Mouse (Mus musculus): Measurements from ENCODE around the gene Myh7. TPM values are rescaled to one million over a fixed set of nuclear protein-coding genes. Genes with fewer than 3 reads are reported as not detected.

The Myh7 gene
- polyA plus RNA-seq, 1 experiment from 2014 or later: 6.5 TPM

GRCm38 (mm10) chr14:55015767-55016111 lies 21.3 kb upstream of the Myh7 start:
- Histone ChIP-seq H3K36me3 (peaks cover 11% of the 10 kb centered on the region), H3K27me3 (no peaks in the 10 kb centered on the region), H3K4me1 (peaks cover 19% of the 10 kb centered on the region), H3K4me3 (peak overlapping the region; percentile 82), H3K27ac (replicated peaks) (peak overlapping the region; percentile 72), H3K9me3 (no peaks in the 10 kb centered on the region), H3K4me2 (replicated peaks) (peak overlapping the region; percentile 88), H3K9ac (replicated peaks) (peak overlapping the region; percentile 74)
- no peak for ATAC-seq (replicated peaks)
- whole genome bisulfite sequencing: 0% methylated on average over 17 of the region's 17 CpGs

- peak within 1 kb of the TSS; percentile 94 for H3K27ac ChIP-seq (replicated peaks)
- H3K9me3 ChIP-seq: no peaks in the 10 kb centered on the region
- H3K4me2 ChIP-seq (replicated peaks): peak within 1 kb of the TSS; percentile 88
- ATAC-seq (replicated peaks): peak; percentile 98
- H3K4me1 ChIP-seq: peaks cover 19% of the 10 kb centered on the region
- under 1% methylated on average over 36 of the region's 36 CpGs for WGBS
- peak within 1 kb of the TSS; percentile 82 for H3K4me3 ChIP-seq
- H3K36me3 ChIP-seq: peaks cover 7% of the 10 kb centered on the region; the same call in 1 of the 2 replicates
- H3K27me3 ChIP-seq: no peaks in the 10 kb centered on the region
- peak within 1 kb of the TSS; percentile 74 for H3K9ac ChIP-seq (replicated peaks)
Measured at GRCm38 (mm10) chr14:55014991-55015766, 20.8 kb upstream of the Myh7 start, which contains the start of gene Ngdn. TSS of gene Ngdn (plus strand) at chr14:55015454.

- Histone ChIP-seq H3K4me1 (peaks cover 19% of the 10 kb centered on the region), H3K27ac (replicated peaks) (peak overlapping the region; percentile 94), H3K27me3 (no peaks in the 10 kb centered on the region), H3K36me3 (peaks cover 6% of the 10 kb centered on the region; the same call in 1 of the 2 replicates), H3K4me2 (replicated peaks) (peak overlapping the region; percentile 64), H3K9me3 (no peaks in the 10 kb centered on the region), H3K4me3 (peak overlapping the region; percentile 82), H3K9ac (replicated peaks) (peak overlapping the region; percentile 70)
- ATAC-seq (replicated peaks): peak; percentile 73
- WGBS: under 1% methylated on average over 27 of the region's 27 CpGs
Measured at GRCm38 (mm10) chr14:55014591-55014990, 20.2 kb upstream of the Myh7 start.

- H3K4me2 ChIP-seq (replicated peaks): no peak overlapping the region
- no peak overlapping the region for H3K4me3 ChIP-seq
- H3K4me1 ChIP-seq: peaks cover 8% of the 10 kb centered on the region
- no peak overlapping the region for H3K27ac ChIP-seq (replicated peaks)
- H3K9ac ChIP-seq (replicated peaks): no peak overlapping the region
- no peak for ATAC-seq (replicated peaks)
- H3K9me3 ChIP-seq: no peaks in the 10 kb centered on the region
- no peaks in the 10 kb centered on the region for H3K27me3 ChIP-seq
- H3K36me3 ChIP-seq: no peaks in the 10 kb centered on the region
- 53% methylated on average over 4 of the region's 4 CpGs for WGBS
Measured at GRCm38 (mm10) chr14:55011116-55011515, 16.7 kb upstream of the Myh7 start.

- no peak overlapping the region for H3K9ac ChIP-seq (replicated peaks)
- ATAC-seq (replicated peaks): no peak
- no peak overlapping the region for H3K4me2 ChIP-seq (replicated peaks)
- H3K9me3 ChIP-seq: no peaks in the 10 kb centered on the region
- no peak overlapping the region for H3K27ac ChIP-seq (replicated peaks)
- no peaks in the 10 kb centered on the region for H3K36me3 ChIP-seq
- H3K4me1 ChIP-seq: peaks cover 11% of the 10 kb centered on the region
- H3K4me3 ChIP-seq: no peak overlapping the region
- 73% methylated on average over 8 of the region's 8 CpGs for WGBS
- H3K27me3 ChIP-seq: no peaks in the 10 kb centered on the region
Measured at GRCm38 (mm10) chr14:55008417-55008816, 14.0 kb upstream of the Myh7 start.

GRCm38 (mm10) chr14:55007120-55007908 lies 12.9 kb upstream of the Myh7 start:
- no peak overlapping the region for H3K9ac ChIP-seq (replicated peaks)
- no peak overlapping the region for H3K27ac ChIP-seq (replicated peaks)
- WGBS: 88% methylated on average over 9 of the region's 9 CpGs

GRCm38 (mm10) chr14:55006541-55006940 lies 12.1 kb upstream of the Myh7 start:
- Histone ChIP-seq H3K9ac (replicated peaks) (no peak overlapping the region), H3K4me3 (no peak overlapping the region), H3K9me3 (no peaks in the 10 kb centered on the region), H3K4me1 (peaks cover 12% of the 10 kb centered on the region), H3K36me3 (no peaks in the 10 kb centered on the region), H3K27me3 (no peaks in the 10 kb centered on the region), H3K4me2 (replicated peaks) (no peak overlapping the region), H3K27ac (replicated peaks) (no peak overlapping the region)
- no peak for ATAC-seq (replicated peaks)
- 69% methylated on average over 3 of the region's 3 CpGs for WGBS

More at GRCm38 (mm10) chr14:55007120-55007908, 12.9 kb upstream of the Myh7 start:
- Histone ChIP-seq H3K27me3 (no peaks in the 10 kb centered on the region), H3K36me3 (no peaks in the 10 kb centered on the region), H3K4me1 (peaks cover 12% of the 10 kb centered on the region), H3K9me3 (no peaks in the 10 kb centered on the region), H3K4me2 (replicated peaks) (no peak overlapping the region), H3K4me3 (no peak overlapping the region)
- ATAC-seq (replicated peaks): no peak

- no peak overlapping the region for H3K4me2 ChIP-seq (replicated peaks)
- H3K27ac ChIP-seq (replicated peaks): no peak overlapping the region
- peaks cover 12% of the 10 kb centered on the region for H3K4me1 ChIP-seq
- no peak overlapping the region for H3K9ac ChIP-seq (replicated peaks)
- no peaks in the 10 kb centered on the region for H3K9me3 ChIP-seq
- H3K4me3 ChIP-seq: no peak overlapping the region
- ATAC-seq (replicated peaks): no peak
- H3K27me3 ChIP-seq: no peaks in the 10 kb centered on the region
- 75% methylated on average over 8 of the region's 8 CpGs for WGBS
- H3K36me3 ChIP-seq: no peaks in the 10 kb centered on the region
Measured at GRCm38 (mm10) chr14:55005967-55006366, 11.5 kb upstream of the Myh7 start.

- Histone ChIP-seq H3K27ac (replicated peaks) (no peak overlapping the region), H3K9me3 (no peaks in the 10 kb centered on the region), H3K9ac (replicated peaks) (no peak overlapping the region), H3K4me2 (replicated peaks) (no peak overlapping the region), H3K4me1 (peaks cover 12% of the 10 kb centered on the region), H3K27me3 (no peaks in the 10 kb centered on the region), H3K36me3 (no peaks in the 10 kb centered on the region), H3K4me3 (no peak overlapping the region)
- 94% methylated on average over 2 of the region's 2 CpGs for WGBS
- ATAC-seq (replicated peaks): no peak
Measured at GRCm38 (mm10) chr14:55005506-55005905, 11.1 kb upstream of the Myh7 start.

- no peak overlapping the region for H3K4me3 ChIP-seq
- H3K27ac ChIP-seq (replicated peaks): no peak overlapping the region
- ATAC-seq (replicated peaks): no peak
- H3K27me3 ChIP-seq: no peaks in the 10 kb centered on the region
- H3K36me3 ChIP-seq: no peaks in the 10 kb centered on the region
- WGBS: 62% methylated on average over 18 of the region's 18 CpGs
- H3K4me1 ChIP-seq: peaks cover 12% of the 10 kb centered on the region
- H3K9ac ChIP-seq (replicated peaks): no peak overlapping the region
- no peaks in the 10 kb centered on the region for H3K9me3 ChIP-seq
- no peak overlapping the region for H3K4me2 ChIP-seq (replicated peaks)
Measured at GRCm38 (mm10) chr14:55003878-55004855, 9.7 kb upstream of the Myh7 start.

GRCm38 (mm10) chr14:55002687-55003120 lies 8.3 kb upstream of the Myh7 start:
- Histone ChIP-seq H3K36me3 (no peaks in the 10 kb centered on the region), H3K27me3 (no peaks in the 10 kb centered on the region), H3K4me2 (replicated peaks) (no peak overlapping the region), H3K4me3 (no peak overlapping the region), H3K9me3 (no peaks in the 10 kb centered on the region), H3K9ac (replicated peaks) (no peak overlapping the region), H3K4me1 (peaks cover 12% of the 10 kb centered on the region), H3K27ac (replicated peaks) (no peak overlapping the region)
- ATAC-seq (replicated peaks): no peak
- 68% methylated on average over 7 of the region's 7 CpGs for WGBS
